Mouse (Mus musculus) lung, adult 10 weeks (tissue): ENCODE results near the gene Tdrd7. TPM values are rescaled to one million over a fixed set of nuclear protein-coding genes. Genes with fewer than 3 reads are reported as not detected.

Experiments
- polyA plus RNA-seq: library from polyadenylated mRNA; stranded (reverse); fragments of 350-450 nt; fragmentation: Illumina TruSeq; extraction: RNeasy Lipid Tissue Mini Kit (QIAGEN cat#74804); gene quantifications from one replicate; pipeline ENCODE4 v1.2.3, GENCODE M21; 2014; ENCODE audit warnings: low read depth, low replicate concordance; ENCODE audit not compliant: insufficient read depth

The Tdrd7 gene
- polyA plus RNA-seq = 31.2 TPM

GRCm38 (mm10) chr4:45964771-45965439 lies at the start of gene Tdrd7:
Gene Tdrd7 (plus strand): TSS chr4:45965334.

GRCm38 (mm10) chr4:46038892-46039751 lies 74.0 kb downstream of the Tdrd7 start, which contains the start of gene Tmod1:
Gene Tmod1 (plus strand): TSS chr4:46038935.

Other genes with a start within 250 kb of the Tdrd7 start
- 3.5 TPM for gene Aldh1b1, start 166.3 kb upstream of the Tdrd7 start, polyA plus RNA-seq
- gene Igfbpl1, start 138.4 kb upstream of the Tdrd7 start, polyA plus RNA-seq = not detected
- 0.10 TPM for gene Stra6l, start 116.7 kb upstream of the Tdrd7 start, polyA plus RNA-seq
- 2.1 TPM for gene Ccdc180, start 75.0 kb upstream of the Tdrd7 start, polyA plus RNA-seq
- 21.7 TPM for gene Tmod1, start 73.6 kb downstream of the Tdrd7 start, polyA plus RNA-seq
- gene Ncbp1, start 173.3 kb downstream of the Tdrd7 start, polyA plus RNA-seq = 18.5 TPM
- 7.8 TPM for gene Tstd2, start 173.4 kb downstream of the Tdrd7 start, polyA plus RNA-seq
- gene Xpa, start 231.0 kb downstream of the Tdrd7 start, polyA plus RNA-seq = 16.1 TPM